Mouse (Mus musculus): Measurements from ENCODE around the gene Chchd2. TPM values are rescaled to one million over a fixed set of nuclear protein-coding genes. Genes with fewer than 3 reads are reported as not detected.
"Not testable (repeated sequence)": the region's sequence is repeated elsewhere in the genome, so short reads cannot be mapped to it uniquely, and the experiment has no call there.

The Chchd2 gene
- total RNA-seq (2021): 100 to 1,000 TPM; 922 to 943 TPM

- intact Hi-C loops (cut with DNase I): no loop called here
- DNase-seq: peak; percentile 97 to 98
Measured at GRCm38 (mm10) chr5:129886911-129887636, at the start of gene Chchd2. TSS of gene Chchd2 (minus strand) at chr5:129887470.

- intact Hi-C loops (cut with DNase I): no loop called here
- no peak for DNase-seq
Measured at GRCm38 (mm10) chr5:129936941-129937340, 49.7 kb upstream of the Chchd2 start.

- intact Hi-C loops (cut with DNase I): no loop called here
- DNase-seq: no peak
Measured at GRCm38 (mm10) chr5:129929924-129930855, 42.9 kb upstream of the Chchd2 start.

GRCm38 (mm10) chr5:129925933-129926332 lies 38.7 kb upstream of the Chchd2 start:
- intact Hi-C loops (cut with DNase I): no loop called here
- DNase-seq: no peak

GRCm38 (mm10) chr5:129924820-129925452 lies 37.7 kb upstream of the Chchd2 start:
- intact Hi-C loops (cut with DNase I): no loop called here
- no peak for DNase-seq

- no peak for DNase-seq
- intact Hi-C loops (cut with DNase I): no loop called here
Measured at GRCm38 (mm10) chr5:129921972-129922371, 34.7 kb upstream of the Chchd2 start.

- intact Hi-C loops (cut with DNase I): no loop called here
- DNase-seq: no peak
Measured at GRCm38 (mm10) chr5:129919320-129919719, 32.0 kb upstream of the Chchd2 start.

- intact Hi-C loops (cut with DNase I): no loop called here
- no peak for DNase-seq
Measured at GRCm38 (mm10) chr5:129918752-129919151, 31.5 kb upstream of the Chchd2 start.

- no peak for DNase-seq
- intact Hi-C loops (cut with DNase I): no loop called here
Measured at GRCm38 (mm10) chr5:129918065-129918651, 30.9 kb upstream of the Chchd2 start.

- intact Hi-C loops (cut with DNase I): not testable (repeated sequence)
Measured at GRCm38 (mm10) chr5:129915491-129915890, 28.2 kb upstream of the Chchd2 start.

GRCm38 (mm10) chr5:129914024-129914423 lies 26.8 kb upstream of the Chchd2 start:
- intact Hi-C loops (cut with DNase I): no loop called here
- peak; percentile 9 to 26 for DNase-seq

More at GRCm38 (mm10) chr5:129915491-129915890, 28.2 kb upstream of the Chchd2 start:
- DNase-seq: not testable (repeated sequence)

GRCm38 (mm10) chr5:129909591-129909990 lies 22.3 kb upstream of the Chchd2 start:
- intact Hi-C loops (cut with DNase I): loop anchor here (2.0 kb wide), 1 partner anchor 31 kb away; the partner anchor contains the start of gene Vkorc1l1
- DNase-seq: no peak

- intact Hi-C loops (cut with DNase I): loop anchor here (2.0 kb wide), 1 partner anchor 32 kb away; the partner anchor contains the start of gene Vkorc1l1
- DNase-seq: no peak
Measured at GRCm38 (mm10) chr5:129909147-129909546, 21.9 kb upstream of the Chchd2 start.

GRCm38 (mm10) chr5:129908242-129908965 lies 21.1 kb upstream of the Chchd2 start, which contains the start of gene Nupr1l:
TSS of gene Nupr1l (plus strand) at chr5:129908540.
- DNase-seq: peak; percentile 92 to 93
- intact Hi-C loops (cut with DNase I): loop anchor here (2.0 kb wide), 1 partner anchor 32 kb away; the partner anchor contains the start of gene Vkorc1l1

- DNase-seq: no peak
- intact Hi-C loops (cut with DNase I): loop anchor here (2.0 kb wide), 1 partner anchor 33 kb away; the partner anchor contains the start of gene Vkorc1l1
Measured at GRCm38 (mm10) chr5:129907775-129908174, 20.5 kb upstream of the Chchd2 start.

- no peak for DNase-seq
- intact Hi-C loops (cut with DNase I): no loop called here
Measured at GRCm38 (mm10) chr5:129898449-129898848, 11.2 kb upstream of the Chchd2 start, which contains the start of gene Phkg1. TSS of gene Phkg1 (minus strand) at chr5:129898549.

- intact Hi-C loops (cut with DNase I): no loop called here
- DNase-seq: peak; percentile 92 to 94
Measured at GRCm38 (mm10) chr5:129895198-129896088, 8.2 kb upstream of the Chchd2 start, which contains the start of gene Zbed5. TSS of gene Zbed5 (plus strand) at chr5:129895723.

GRCm38 (mm10) chr5:129890390-129890789 lies 3.1 kb upstream of the Chchd2 start:
- intact Hi-C loops (cut with DNase I); DNase-seq: not testable (repeated sequence)

All from heart, postnatal 10 days (tissue).